Mouse (Mus musculus): ENCODE results near the gene Klhl2. TPM values are rescaled to one million over a fixed set of nuclear protein-coding genes. Genes with fewer than 3 reads are reported as not detected.

The Klhl2 gene
- total and polyA plus RNA-seq, 2 experiments from 2014 or later: 27.4 to 41.0 TPM

DNA sequence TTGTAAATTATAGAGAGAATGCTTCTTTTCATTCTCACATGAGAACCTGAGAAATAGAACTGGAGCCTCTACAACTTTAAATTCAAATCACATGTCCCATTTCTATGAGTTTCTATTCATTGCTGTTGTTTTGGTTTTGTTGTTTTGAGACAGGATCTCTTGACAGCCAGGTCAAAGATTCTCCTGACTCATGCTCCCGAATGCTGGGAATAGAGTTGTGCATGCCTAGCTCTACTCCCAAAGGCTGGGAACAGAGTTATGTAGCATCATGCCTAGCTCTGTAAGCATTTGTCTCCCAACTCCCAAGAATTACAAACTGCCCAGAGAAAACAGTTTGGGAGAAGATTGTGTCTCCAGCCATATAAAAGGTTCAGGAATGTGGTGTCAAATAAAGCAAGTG lies 87.1 kb downstream of the Klhl2 start:
- Histone ChIP-seq H3K27me3 (ENCODE audit: insufficient read depth, low read length) (no peaks in the 10 kb centered on the region), H3K9ac (replicated peaks; ENCODE audit: low read length) (no peak overlapping the region), H3K4me1 (ENCODE audit: insufficient read depth, low read length) (no peaks in the 10 kb centered on the region), H3K4me3 (ENCODE audit: low read length) (no peak overlapping the region), H3K4me2 (ENCODE audit: low read depth, low read length) (no peak overlapping the region), H3K36me3 (ENCODE audit: insufficient read depth, low read length) (no peaks in the 10 kb centered on the region), H3K27ac (no peak overlapping the region), H3K9me3 (ENCODE audit: low read length) (no peaks in the 10 kb centered on the region)
- ATAC-seq: no peak
- 68% methylated on average over 1 of the region's 1 CpGs for WGBS
- no peak for DNase-seq (ENCODE audit: low spot score)
- no peak for TF ChIP-seq CTCF (IDR thresholded peaks at IDR 0.05; ENCODE audit: low read depth)

DNA sequence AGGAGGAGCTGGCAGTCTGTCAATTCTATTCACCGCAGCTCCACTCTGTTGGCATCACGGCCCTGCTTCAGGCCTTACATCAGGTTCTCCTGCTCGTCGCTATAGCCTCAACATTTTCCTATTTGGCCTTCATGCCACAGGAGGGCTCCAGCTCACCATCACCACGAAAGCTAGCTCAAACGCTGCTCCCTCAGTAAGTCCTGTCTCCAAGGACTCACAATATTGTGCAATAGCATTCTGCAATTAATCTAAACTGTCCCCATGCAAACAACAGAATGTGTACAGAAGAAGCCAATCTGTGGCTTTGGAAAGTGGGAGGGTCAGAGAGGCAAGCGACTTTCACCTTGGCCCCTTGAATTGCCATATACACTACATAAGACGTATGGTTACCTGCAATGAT lies 88.4 kb downstream of the Klhl2 start:
- Histone ChIP-seq H3K9me3 (ENCODE audit: low read length) (no peaks in the 10 kb centered on the region), H3K27me3 (ENCODE audit: insufficient read depth, low read length) (no peaks in the 10 kb centered on the region), H3K4me3 (ENCODE audit: low read length) (no peak overlapping the region), H3K4me1 (ENCODE audit: insufficient read depth, low read length) (no peaks in the 10 kb centered on the region), H3K27ac (no peak overlapping the region), H3K9ac (replicated peaks; ENCODE audit: low read length) (no peak overlapping the region), H3K36me3 (ENCODE audit: insufficient read depth, low read length) (no peaks in the 10 kb centered on the region), H3K4me2 (ENCODE audit: low read depth, low read length) (no peak overlapping the region)
- ATAC-seq: peak; percentile 85
- peak; percentile 77 for DNase-seq (ENCODE audit: low spot score)
- peak; percentile 75 for TF ChIP-seq CTCF (IDR thresholded peaks at IDR 0.05; ENCODE audit: low read depth)
- WGBS: 46% methylated on average over 8 of the region's 8 CpGs

DNA sequence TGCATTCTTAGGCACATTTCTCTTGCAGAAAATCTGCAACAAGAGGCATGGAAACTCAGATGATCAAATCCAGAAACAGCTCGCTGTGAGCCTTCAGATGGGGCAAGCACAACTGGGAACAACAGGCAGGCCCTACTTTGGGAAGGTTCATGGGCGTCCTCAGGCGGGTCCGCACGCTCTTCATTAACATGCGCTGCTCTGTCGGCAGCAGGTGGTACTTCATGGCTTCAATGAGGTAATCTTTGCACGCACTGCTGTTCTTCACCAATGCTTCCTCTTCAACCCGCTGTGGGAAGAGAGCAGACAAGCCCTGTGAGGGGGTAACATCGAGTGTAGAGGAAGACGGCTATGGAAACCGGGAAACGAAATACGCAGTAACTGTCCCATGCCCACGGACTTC lies 91.9 kb downstream of the Klhl2 start:
- Histone ChIP-seq H3K9me3 (ENCODE audit: low read length) (no peaks in the 10 kb centered on the region), H3K36me3 (ENCODE audit: insufficient read depth, low read length) (0 out of 2 replicates have a peak, but pooled peaks cover 6% of the 10 kb centered on the region), H3K27me3 (ENCODE audit: insufficient read depth, low read length) (no peaks in the 10 kb centered on the region), H3K4me3 (ENCODE audit: low read length) (no peak overlapping the region), H3K27ac (no peak overlapping the region), H3K9ac (replicated peaks; ENCODE audit: low read length) (no peak overlapping the region), H3K4me2 (ENCODE audit: low read depth, low read length) (no peak overlapping the region), H3K4me1 (ENCODE audit: insufficient read depth, low read length) (no peaks in the 10 kb centered on the region)
- no peak for TF ChIP-seq CTCF (IDR thresholded peaks at IDR 0.05; ENCODE audit: low read depth)
- ATAC-seq (no peak), DNase-seq (ENCODE audit: low spot score) (no peak)
- WGBS: 94% methylated on average over 15 of the region's 15 CpGs

DNA sequence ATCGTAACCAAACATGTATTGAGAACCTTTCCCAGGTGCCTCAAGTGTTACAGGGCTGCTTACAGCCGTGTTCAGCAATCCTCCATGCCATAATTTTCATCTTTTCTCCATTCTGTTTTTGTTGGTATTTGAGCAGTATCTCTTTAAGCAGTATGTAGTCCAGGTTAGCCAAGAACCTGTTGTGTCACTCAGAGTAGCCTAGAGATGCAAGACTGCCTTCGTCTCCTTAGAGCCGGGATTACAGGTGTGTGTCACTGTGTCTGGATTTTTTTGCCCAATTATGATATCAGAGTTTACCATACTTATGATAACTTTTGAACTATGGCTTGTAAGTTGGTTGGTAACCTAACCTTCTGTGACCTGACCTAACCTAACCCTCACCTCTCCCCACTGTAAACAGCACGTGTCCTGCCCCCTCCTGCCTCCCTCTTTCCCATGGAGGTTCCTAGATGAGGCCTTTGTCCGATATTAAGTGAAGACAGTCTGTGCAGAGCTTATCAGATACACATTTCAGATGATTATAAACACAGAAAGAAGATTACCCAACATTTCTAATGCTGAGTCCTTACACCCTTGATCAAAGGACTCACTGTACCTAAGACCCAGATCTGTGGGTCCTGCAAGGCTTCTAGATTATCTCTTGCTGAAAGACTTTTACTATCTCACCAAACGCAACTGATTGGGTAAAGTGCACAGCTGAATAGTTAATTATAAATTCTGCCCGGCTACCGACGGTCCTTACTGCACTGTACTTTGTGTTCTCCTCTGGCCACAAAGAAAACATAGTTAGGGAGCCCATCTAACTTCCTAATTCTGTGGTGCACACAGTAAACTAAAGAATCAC lies 103.4 kb downstream of the Klhl2 start:
- WGBS: 91% methylated on average over 10 of the region's 10 CpGs
- H3K9me3 ChIP-seq (ENCODE audit: low read length): no peaks in the 10 kb centered on the region

DNA sequence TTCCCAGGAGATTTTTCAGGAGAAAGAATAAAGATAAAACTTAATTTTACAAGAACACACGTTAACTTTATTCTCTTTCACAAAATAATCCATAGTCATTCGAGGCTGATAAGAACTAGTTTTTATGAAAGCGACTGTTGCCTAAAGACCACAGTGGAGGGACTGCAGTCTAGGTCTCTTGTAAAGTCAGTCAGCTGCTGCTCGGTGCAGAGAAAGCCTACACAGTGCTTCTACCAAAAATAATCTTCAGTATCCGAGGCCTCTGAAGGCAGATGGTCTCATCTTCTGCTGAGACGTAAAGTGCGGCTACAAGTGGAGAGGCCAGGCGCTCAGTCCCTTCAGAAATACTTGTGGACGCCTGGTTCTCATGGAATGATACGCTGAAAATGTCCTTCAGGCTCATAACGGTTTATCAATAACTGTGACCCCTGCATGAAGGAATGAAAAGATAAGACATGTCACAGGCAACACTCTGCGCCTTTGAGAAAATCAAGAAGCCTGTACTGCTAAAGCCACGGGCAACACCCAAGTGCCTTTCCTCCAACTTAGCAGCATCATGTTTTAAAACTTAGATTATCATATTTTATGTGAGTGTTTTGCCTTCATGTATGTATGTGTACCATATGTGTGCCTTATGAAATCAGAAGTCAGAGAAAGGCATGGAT lies 109.1 kb downstream of the Klhl2 start:
- WGBS: 94% methylated on average over 13 of the region's 13 CpGs

More for the DNA sequence above, 103.4 kb downstream of the Klhl2 start:
- DNase-seq (ENCODE audit: low spot score) (no peak), ATAC-seq (no peak)
- no peaks in the 10 kb centered on the region for H3K27me3 ChIP-seq (ENCODE audit: insufficient read depth, low read length)
- peaks cover 14% of the 10 kb centered on the region; the same call in 1 of the 2 replicates for H3K36me3 ChIP-seq (ENCODE audit: insufficient read depth, low read length)
- no peak overlapping the region for H3K27ac ChIP-seq
- no peak overlapping the region for H3K9ac ChIP-seq (replicated peaks; ENCODE audit: low read length)
- no peak for TF ChIP-seq CTCF (IDR thresholded peaks at IDR 0.05; ENCODE audit: low read depth)
- no peak overlapping the region for H3K4me3 ChIP-seq (ENCODE audit: low read length)
- H3K4me1 ChIP-seq (ENCODE audit: insufficient read depth, low read length): no peaks in the 10 kb centered on the region
- no peak overlapping the region for H3K4me2 ChIP-seq (ENCODE audit: low read depth, low read length)

DNA sequence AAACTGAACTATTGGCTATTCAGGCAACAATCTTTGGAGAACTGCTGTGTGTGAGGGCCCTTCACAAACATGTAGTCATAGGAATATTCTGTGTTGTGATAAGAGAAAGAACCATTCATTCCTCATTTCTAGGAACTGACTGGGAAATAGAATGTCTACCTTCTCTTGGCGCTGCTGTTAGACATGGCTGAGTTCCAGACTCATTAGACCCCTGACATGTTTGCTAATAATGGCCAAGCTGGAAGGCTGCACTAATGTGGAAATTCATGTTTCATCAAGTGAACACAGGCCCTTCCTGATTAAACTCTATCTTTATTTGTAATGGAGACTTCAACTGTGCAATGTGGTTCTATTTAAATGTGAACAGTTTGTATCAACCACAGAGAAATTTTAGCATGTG lies 110.9 kb downstream of the Klhl2 start:
- WGBS: 46% methylated on average over 1 of the region's 1 CpGs
- no peak for TF ChIP-seq CTCF (IDR thresholded peaks at IDR 0.05; ENCODE audit: low read depth)
- ATAC-seq (no peak), DNase-seq (ENCODE audit: low spot score) (peak; percentile 56)
- Histone ChIP-seq H3K4me2 (ENCODE audit: low read depth, low read length) (no peak overlapping the region), H3K4me3 (ENCODE audit: low read length) (no peak overlapping the region), H3K9me3 (ENCODE audit: low read length) (no peaks in the 10 kb centered on the region), H3K27ac (no peak overlapping the region), H3K4me1 (ENCODE audit: insufficient read depth, low read length) (no peaks in the 10 kb centered on the region), H3K36me3 (ENCODE audit: insufficient read depth, low read length) (no peaks in the 10 kb centered on the region), H3K9ac (replicated peaks; ENCODE audit: low read length) (no peak overlapping the region), H3K27me3 (ENCODE audit: insufficient read depth, low read length) (no peaks in the 10 kb centered on the region)

More for the DNA sequence above, 109.1 kb downstream of the Klhl2 start:
- H3K4me3 ChIP-seq (ENCODE audit: low read length): no peak overlapping the region
- no peak for DNase-seq (ENCODE audit: low spot score)
- no peak for TF ChIP-seq CTCF (IDR thresholded peaks at IDR 0.05; ENCODE audit: low read depth)
- H3K9me3 ChIP-seq (ENCODE audit: low read length): no peaks in the 10 kb centered on the region
- no peak overlapping the region for H3K27ac ChIP-seq
- no peak for ATAC-seq
- no peak overlapping the region for H3K4me2 ChIP-seq (ENCODE audit: low read depth, low read length)
- no peak overlapping the region for H3K9ac ChIP-seq (replicated peaks; ENCODE audit: low read length)
- no peaks in the 10 kb centered on the region for H3K36me3 ChIP-seq (ENCODE audit: insufficient read depth, low read length)
- H3K27me3 ChIP-seq (ENCODE audit: insufficient read depth, low read length): no peaks in the 10 kb centered on the region
- no peaks in the 10 kb centered on the region for H3K4me1 ChIP-seq (ENCODE audit: insufficient read depth, low read length)

All from hindbrain, postnatal 0 days (tissue).